Mouse (Mus musculus) embryonic facial prominence, embryonic 11.5 days (tissue): ENCODE data around the gene Sema4d. TPM values are rescaled to one million over a fixed set of nuclear protein-coding genes. Genes with fewer than 3 reads are reported as not detected.
A peak's percentile ranks its signal among the peaks of the same experiment; 100 is the strongest.

ENCODE experiments used
- ATAC-seq: fragments of 200-750 bp; cut with Nextera tagmentation; replicated peaks from 2 replicates; pipeline ENCODE4 v1.8.0; 2017; ENCODE audit warnings: low read depth; ENCODE audit not compliant: insufficient number of reproducible peaks, low FRiP score, low TSS enrichment
- DNase-seq: peaks from one replicate; pipeline ENCODE4 v3.0.0-alpha.2; 2015; ENCODE audit warnings: low spot score
- H3K27ac ChIP-seq: fragments of 300-500 bp; sonication (generic); replicated peaks from 2 replicates; pipeline ENCODE4 v1.5.1; 2014; ENCODE audit warnings: mild to moderate bottlenecking, low read depth, low read length, control low read depth
- H3K27me3 ChIP-seq: fragments of 300-500 bp; sonication (generic); 2 replicates; pipeline ENCODE4 v1.6.1; 2014; ENCODE audit warnings: mild to moderate bottlenecking, low read length, moderate library complexity, mixed read lengths; ENCODE audit not compliant: control insufficient read depth, insufficient read depth
- H3K36me3 ChIP-seq: fragments of 300-500 bp; sonication (generic); replicated peaks from 2 replicates; pipeline ENCODE4 v1.6.1; 2014; ENCODE audit warnings: low read depth, mild to moderate bottlenecking, low read length, moderate library complexity, mixed read lengths; ENCODE audit not compliant: control insufficient read depth, insufficient read depth
- H3K4me1 ChIP-seq: fragments of 300-500 bp; sonication (generic); 2 replicates; pipeline ENCODE4 v1.6.1; 2014; ENCODE audit warnings: low read length, mixed read lengths; ENCODE audit not compliant: control insufficient read depth, insufficient read depth
- H3K4me2 ChIP-seq: fragments of 300-500 bp; sonication (generic); 2 replicates; pipeline ENCODE4 v1.6.1; 2014; ENCODE audit warnings: low read depth, mild to moderate bottlenecking, control low read depth, low read length, moderate library complexity
- H3K4me3 ChIP-seq: fragments of 300-500 bp; sonication (generic); 2 replicates; pipeline ENCODE4 v1.5.1; 2014; ENCODE audit warnings: low read depth, low read length, control low read depth
- H3K9ac ChIP-seq: fragments of 300-500 bp; sonication (generic); replicated peaks from 2 replicates; pipeline ENCODE4 v1.6.1; 2014; ENCODE audit warnings: mild to moderate bottlenecking, control low read depth, low read length
- H3K9me3 ChIP-seq: fragments of 300-500 bp; sonication (generic); replicated peaks from 2 replicates; pipeline ENCODE4 v1.6.1; 2016; ENCODE audit warnings: mild to moderate bottlenecking, low read length, inconsistent platforms, mixed read lengths; ENCODE audit not compliant: control insufficient read depth
- WGBS: fragments of 180-500 bp; shearing (Covaris S2); extraction: QIAGEN DNeasy Blood & Tissue Kit; methylation state at CpG from one replicate; pipeline ENCODE4 v1.1.7; 2014; 5-methylcytosine and 5-hydroxymethylcytosine counted together
- microRNA-seq: library from miRNA; unstranded; fragments of <30 nt; microRNA quantifications from one replicate; pipeline ENCODE4, GENCODE M21; 2016; ENCODE audit warnings: borderline number of aligned reads
- polyA plus RNA-seq: library from polyadenylated mRNA; unstranded; fragments of >200 nt; fragmentation: Nextera tagmentation; extraction: Ambion mirVana; gene quantifications from 2 replicates; pipeline ENCODE4 v1.2.1, GENCODE M21; 2014

Sema4d gene
- polyA plus RNA-seq, 1 experiment from 2014 or later: 5.4 TPM

DNA sequence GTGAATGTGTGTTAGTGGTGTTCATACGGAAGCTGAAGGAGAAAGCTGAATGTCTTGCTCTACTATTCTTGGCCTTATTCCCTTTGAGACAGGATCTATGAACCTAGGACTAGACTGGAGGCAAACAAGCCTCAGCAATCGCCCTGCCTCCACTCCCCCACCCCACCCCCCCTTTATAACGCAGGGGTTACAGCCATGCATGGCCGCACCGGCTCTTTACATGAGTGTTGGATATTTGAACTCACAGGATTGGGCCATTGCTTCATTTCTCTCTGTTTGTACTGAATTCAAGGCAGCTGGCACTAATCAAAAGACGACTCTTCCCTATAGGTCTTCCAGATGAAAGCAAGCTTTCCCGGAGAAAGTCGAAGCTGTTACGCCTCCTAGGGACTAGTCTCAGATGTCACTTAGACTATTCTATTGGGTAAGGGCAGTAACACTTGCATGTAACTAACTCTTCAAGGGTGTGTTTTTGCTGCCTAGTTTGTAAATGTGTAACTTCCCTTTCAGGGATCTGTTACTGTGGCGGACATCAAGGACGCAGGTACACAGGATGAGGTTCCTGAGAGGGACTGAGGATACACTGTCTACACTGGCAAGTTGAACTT is 151.3 kb downstream of the Sema4d start:
- H3K27me3 ChIP-seq: no peaks in the 10 kb centered on the region
- DNase-seq (peak; percentile 65), ATAC-seq (no peak)
- H3K36me3 ChIP-seq: no peaks in the 10 kb centered on the region
- H3K9me3 ChIP-seq: no peaks in the 10 kb centered on the region
- H3K9ac ChIP-seq: no peak overlapping the region
- H3K4me3 ChIP-seq: no peak overlapping the region
- H3K4me1 ChIP-seq: peaks cover 4% of the 10 kb centered on the region
- H3K27ac ChIP-seq: no peak overlapping the region
- 29% methylated on average over 11 of the region's 11 CpGs for WGBS
- no peak overlapping the region for H3K4me2 ChIP-seq

DNA sequence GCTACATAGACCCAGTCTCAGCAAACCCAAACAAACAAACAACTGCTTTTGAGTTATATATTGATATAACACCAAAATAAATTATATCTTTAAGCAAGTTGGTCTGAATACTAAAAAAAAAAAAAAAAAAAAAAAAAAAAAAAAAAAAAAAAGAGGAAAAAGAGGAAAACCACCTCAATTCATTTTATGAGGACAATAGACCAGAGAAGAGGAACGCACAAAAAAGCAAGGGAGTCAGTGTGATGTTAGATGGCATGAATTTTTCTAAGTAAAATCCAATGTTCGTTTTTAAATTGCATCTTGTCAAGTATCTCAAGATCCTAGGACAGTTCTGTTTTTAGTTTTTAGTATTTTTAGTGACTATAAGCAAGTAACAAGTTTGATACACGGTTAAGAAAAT is 152.1 kb downstream of the Sema4d start:
- WGBS: 87% methylated on average over 3 of the region's 3 CpGs
- H3K36me3 ChIP-seq: no peaks in the 10 kb centered on the region
- H3K27ac ChIP-seq: no peak overlapping the region
- H3K27me3 ChIP-seq: no peaks in the 10 kb centered on the region
- no peaks in the 10 kb centered on the region for H3K4me1 ChIP-seq
- no peak overlapping the region for H3K4me3 ChIP-seq
- DNase-seq (no peak), ATAC-seq (no peak)
- H3K9me3 ChIP-seq: no peaks in the 10 kb centered on the region
- H3K4me2 ChIP-seq: no peak overlapping the region
- no peak overlapping the region for H3K9ac ChIP-seq

DNA sequence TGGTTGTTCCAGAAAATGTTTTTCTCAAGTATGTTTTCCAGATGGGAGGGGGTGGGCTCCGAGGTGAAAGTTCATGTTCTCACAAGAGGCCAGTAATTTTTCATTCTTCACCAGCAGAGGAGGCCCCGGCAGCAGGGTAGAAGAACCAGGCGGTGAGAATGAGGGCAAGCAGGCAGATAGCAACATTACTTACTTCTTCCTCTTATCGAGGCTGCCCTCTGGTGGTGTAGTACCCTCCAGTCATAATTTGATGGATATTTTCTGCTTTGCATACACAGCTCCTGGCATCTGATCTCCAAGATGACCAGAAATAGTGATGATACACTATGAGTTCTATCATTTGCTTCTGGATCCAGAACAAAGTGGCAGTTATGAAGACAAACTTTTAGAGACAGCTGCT is 154.6 kb downstream of the Sema4d start:
- no peak overlapping the region for H3K4me3 ChIP-seq
- DNase-seq: no peak

More for the DNA sequence above, 154.6 kb downstream of the Sema4d start:
- Histone ChIP-seq H3K9me3 (no peaks in the 10 kb centered on the region), H3K36me3 (no peaks in the 10 kb centered on the region), H3K4me2 (no peak overlapping the region), H3K4me1 (no peaks in the 10 kb centered on the region), H3K9ac (no peak overlapping the region), H3K27ac (no peak overlapping the region), H3K27me3 (no peaks in the 10 kb centered on the region)
- 85% methylated on average over 4 of the region's 4 CpGs for WGBS
- ATAC-seq: no peak

Small RNAs within 50 kb of the gene (microRNA-seq; reads per million reads assigned to microRNA genes)
- gene Gm23566: not detected

Other genes with a start within 250 kb of the Sema4d start
- gene Shc3, start 224.3 kb downstream of the Sema4d start, polyA plus RNA-seq: 1.9 and 2.5 TPM in 2 replicates
- gene Cks2, start 148.5 kb downstream of the Sema4d start, polyA plus RNA-seq: 407 and 422 TPM in 2 replicates
- gene Secisbp2, start 142.1 kb downstream of the Sema4d start, polyA plus RNA-seq: 18.3 and 18.6 TPM in 2 replicates
- 57.1 and 62.0 TPM in 2 replicates for gene Gadd45g, start 52.9 kb upstream of the Sema4d start, polyA plus RNA-seq